Mouse (Mus musculus): ENCODE data around the gene Tmem94.

DNA sequence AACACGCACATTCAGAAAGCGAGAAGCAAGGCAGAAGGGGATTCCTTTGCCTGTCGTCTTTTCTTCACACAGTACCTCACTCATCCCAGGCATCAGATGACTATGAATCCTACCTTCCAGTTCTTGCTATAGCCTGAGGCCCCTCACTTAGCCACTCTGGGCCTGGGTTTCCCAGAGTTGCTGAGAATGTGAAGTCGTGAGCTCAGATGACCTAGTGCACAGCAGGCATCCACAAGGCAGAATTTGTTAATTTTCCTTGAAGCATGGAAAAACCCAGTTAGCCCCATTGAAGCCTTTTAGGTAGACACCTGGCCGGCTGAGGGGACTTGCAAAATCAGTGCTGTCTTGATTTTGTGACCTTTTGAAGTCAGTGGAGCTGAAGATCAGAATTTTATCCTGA, 61.3 kb downstream of the Tmem94 start:
- TF ChIP-seq CTCF (IDR thresholded peaks at IDR 0.05), result no peak
- TF ChIP-seq EP300 (IDR thresholded peaks at IDR 0.05), result no peak

Measured in lung, postnatal 0 days (tissue).